Mouse (Mus musculus): ENCODE measurements around the gene Wnt3a. TPM values are rescaled to one million over a fixed set of nuclear protein-coding genes. Genes with fewer than 3 reads are reported as not detected.

Wnt3a gene
- total RNA-seq, 2 experiments from 2014 or later, result not detected

- Histone ChIP-seq H3K4me3 (no peak overlapping the region), H3K27ac (no peak overlapping the region)
- DNase-seq, result peak; percentile 75
- intact Hi-C loops (cut with DNase I), result loop anchor here (5.0 kb wide), 1 partner anchor 244 kb away; no protein-coding TSS in a partner anchor
- TF ChIP-seq CTCF (IDR thresholded peaks at IDR 0.05), result peak; percentile 71
These were observed 51.8 kb downstream of the Wnt3a start for GRCm38 (mm10) chr11:59238525-59239427.

GRCm38 (mm10) chr11:59232797-59233196 lies 57.8 kb downstream of the Wnt3a start:
- intact Hi-C loops (cut with DNase I), result no loop called here
- Histone ChIP-seq H3K27ac (no peak overlapping the region), H3K4me3 (no peak overlapping the region)
- TF ChIP-seq CTCF (IDR thresholded peaks at IDR 0.05), result no peak
- no peak for DNase-seq

GRCm38 (mm10) chr11:59230144-59230760 lies 60.3 kb downstream of the Wnt3a start:
- TF ChIP-seq CTCF (IDR thresholded peaks at IDR 0.05), result peak; percentile 76
- H3K4me3 ChIP-seq, result no peak overlapping the region
- H3K27ac ChIP-seq, result no peak overlapping the region
- intact Hi-C loops (cut with DNase I), result loop anchor here (2.0 kb wide), 1 partner anchor 63 kb away; no protein-coding TSS in a partner anchor
- peak; percentile 67 for DNase-seq

GRCm38 (mm10) chr11:59228122-59228953 lies 62.2 kb downstream of the Wnt3a start, which contains the start of gene Arf1:
Arf1 (minus strand) TSS chr11:59228270.
- Histone ChIP-seq H3K4me3 (peak within 1 kb of the TSS; percentile 79), H3K27ac (peak within 1 kb of the TSS; percentile 99)
- no peak for TF ChIP-seq CTCF (IDR thresholded peaks at IDR 0.05)
- DNase-seq, result peak; percentile 98
- intact Hi-C loops (cut with DNase I), result no loop called here

- Histone ChIP-seq H3K27ac (peak overlapping the region; percentile 99), H3K4me3 (peak overlapping the region; percentile 79)
- no peak for TF ChIP-seq CTCF (IDR thresholded peaks at IDR 0.05)
- intact Hi-C loops (cut with DNase I), result no loop called here
- no peak for DNase-seq
These were observed 62.9 kb downstream of the Wnt3a start for GRCm38 (mm10) chr11:59227604-59228121.

- DNase-seq, result no peak
- intact Hi-C loops (cut with DNase I), result no loop called here
- no peak for TF ChIP-seq CTCF (IDR thresholded peaks at IDR 0.05)
- Histone ChIP-seq H3K27ac (peak overlapping the region; percentile 99), H3K4me3 (peak overlapping the region; percentile 79)
These were observed 63.6 kb downstream of the Wnt3a start for GRCm38 (mm10) chr11:59226787-59227603.

- no peak for DNase-seq
- Histone ChIP-seq H3K27ac (peak overlapping the region; percentile 99), H3K4me3 (peak overlapping the region; percentile 79)
- TF ChIP-seq CTCF (IDR thresholded peaks at IDR 0.05), result no peak
- intact Hi-C loops (cut with DNase I), result no loop called here
These were observed 64.3 kb downstream of the Wnt3a start for GRCm38 (mm10) chr11:59226251-59226650.

GRCm38 (mm10) chr11:59225167-59225566 lies 65.4 kb downstream of the Wnt3a start:
- TF ChIP-seq CTCF (IDR thresholded peaks at IDR 0.05), result no peak
- Histone ChIP-seq H3K4me3 (peak overlapping the region; percentile 79), H3K27ac (0 out of 2 replicates have a peak overlapping the region, but pooled peaks have one; percentile 32)
- DNase-seq, result no peak
- intact Hi-C loops (cut with DNase I), result no loop called here

GRCm38 (mm10) chr11:59224470-59224869 lies 66.1 kb downstream of the Wnt3a start:
- peak overlapping the region; percentile 79 for H3K4me3 ChIP-seq
- TF ChIP-seq CTCF (IDR thresholded peaks at IDR 0.05), result no peak
- intact Hi-C loops (cut with DNase I), result no loop called here
- DNase-seq, result no peak
- no peak overlapping the region for H3K27ac ChIP-seq

GRCm38 (mm10) chr11:59224025-59224424 lies 66.5 kb downstream of the Wnt3a start:
- Histone ChIP-seq H3K4me3 (peak overlapping the region; percentile 18; the same call in 1 of the 2 replicates), H3K27ac (no peak overlapping the region)
- intact Hi-C loops (cut with DNase I), result no loop called here
- TF ChIP-seq CTCF (IDR thresholded peaks at IDR 0.05), result no peak
- DNase-seq, result no peak

- TF ChIP-seq CTCF (IDR thresholded peaks at IDR 0.05), result no peak
- H3K27ac ChIP-seq, result no peak overlapping the region
- no peak for DNase-seq
- H3K4me3 ChIP-seq, result no peak overlapping the region
- intact Hi-C loops (cut with DNase I), result no loop called here
These were observed 68.2 kb downstream of the Wnt3a start for GRCm38 (mm10) chr11:59222306-59222705.

Measured in gastrocnemius, adult 2 months (tissue).